Mouse (Mus musculus) left cerebral cortex, adult 18-20 months (tissue): Measurements from ENCODE around the gene Fkbp9. TPM values are rescaled to one million over a fixed set of nuclear protein-coding genes. Genes with fewer than 3 reads are reported as not detected.
"Not testable (repeated sequence)": the region's sequence is repeated elsewhere in the genome, so short reads cannot be mapped to it uniquely, and the experiment has no call there.

ENCODE experiments used
- DNase-seq, 2 experiments: peaks; one replicate each; pipeline ENCODE4 v3.0.0; 2021 to 2022; ENCODE audit warnings: low spot score in 2 of 2, mixed read lengths in 1 of 2
- total RNA-seq, 2 experiments: library from RNA; stranded (reverse); gene quantifications; 2 replicates each; pipeline ENCODE4 v1.2.3; 2021

Gene Fkbp9
- total RNA-seq, 2 experiments from 2014 or later, result 26.8 to 31.4 TPM

DNA sequence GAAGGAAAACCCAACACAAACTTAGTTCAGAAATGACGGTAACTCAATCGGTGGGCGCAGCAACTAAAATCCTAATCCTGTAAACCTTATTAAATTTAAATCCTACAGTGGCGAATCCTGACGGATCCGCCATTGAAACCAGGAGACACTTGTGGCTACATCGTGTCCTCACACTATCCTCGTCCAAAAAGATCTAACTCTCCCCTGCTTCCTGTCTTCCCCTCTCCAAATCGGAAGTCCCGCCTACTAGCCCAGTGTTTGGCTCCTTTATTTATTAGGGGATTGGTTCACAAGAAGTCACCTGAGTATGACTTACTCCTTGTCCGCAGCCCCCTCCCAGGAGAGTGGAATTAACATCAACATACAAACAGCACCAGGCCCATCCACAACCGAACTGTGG, 5.3 kb downstream of the Fkbp9 start:
- DNase-seq, result no peak

DNA sequence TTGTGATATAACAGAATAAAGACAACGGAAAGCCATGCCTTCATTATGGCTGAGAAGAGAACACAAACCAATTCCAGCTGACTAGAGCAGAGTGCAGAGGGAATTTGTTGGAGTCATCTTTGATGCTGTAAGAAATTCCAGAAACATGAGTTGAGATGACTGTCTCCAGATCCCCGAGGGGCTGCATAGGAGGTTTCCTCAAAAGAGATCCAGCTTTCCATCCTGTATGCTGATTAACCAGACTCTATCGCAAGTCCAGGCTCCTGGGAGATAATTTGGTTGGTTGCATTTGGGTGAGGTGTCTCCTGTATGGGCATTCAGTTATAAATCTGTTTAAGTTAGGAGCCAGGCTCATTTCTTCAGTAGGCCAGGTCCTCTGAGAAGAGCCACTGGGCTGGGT, 5.8 kb downstream of the Fkbp9 start:
- no peak for DNase-seq

DNA sequence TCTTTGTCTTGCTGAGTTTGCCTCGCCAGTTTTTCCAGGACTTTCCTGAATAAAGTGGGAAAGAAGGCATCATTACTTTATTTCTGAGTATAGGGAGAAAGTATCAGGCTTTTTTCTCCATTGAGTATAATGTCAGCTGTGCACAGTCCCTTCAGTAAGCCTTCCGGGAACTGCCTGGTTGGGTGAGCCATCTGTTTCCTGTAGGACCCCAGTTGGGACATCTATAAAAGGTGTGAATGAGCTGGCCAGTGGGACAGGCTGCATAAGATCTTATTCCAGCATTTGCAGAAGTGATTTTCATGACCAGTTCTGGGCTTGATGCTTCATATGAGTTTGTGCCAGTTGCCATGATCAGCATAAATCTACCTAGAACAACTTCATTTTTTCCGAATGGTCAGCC, 11.4 kb downstream of the Fkbp9 start:
- no peak for DNase-seq

DNA sequence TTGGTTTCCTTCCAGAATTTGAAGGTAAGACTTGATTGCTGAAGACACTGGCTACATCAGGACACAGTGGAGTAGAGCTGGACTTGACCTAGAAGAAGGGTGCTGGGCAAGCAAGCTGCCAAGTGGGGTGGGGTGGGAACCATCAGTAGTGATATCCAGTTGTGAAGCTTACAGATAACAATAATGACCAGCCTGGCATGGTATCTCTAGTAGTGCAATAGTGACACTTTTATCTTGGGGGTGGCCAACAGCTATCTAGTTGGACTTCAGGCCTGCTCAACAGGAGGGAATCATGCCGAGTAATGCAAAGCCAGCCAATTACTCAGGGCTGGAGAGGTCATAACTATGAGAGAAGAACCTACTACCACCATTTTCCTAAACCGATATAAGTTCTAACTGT, 12.5 kb downstream of the Fkbp9 start:
- DNase-seq, result no peak

DNA sequence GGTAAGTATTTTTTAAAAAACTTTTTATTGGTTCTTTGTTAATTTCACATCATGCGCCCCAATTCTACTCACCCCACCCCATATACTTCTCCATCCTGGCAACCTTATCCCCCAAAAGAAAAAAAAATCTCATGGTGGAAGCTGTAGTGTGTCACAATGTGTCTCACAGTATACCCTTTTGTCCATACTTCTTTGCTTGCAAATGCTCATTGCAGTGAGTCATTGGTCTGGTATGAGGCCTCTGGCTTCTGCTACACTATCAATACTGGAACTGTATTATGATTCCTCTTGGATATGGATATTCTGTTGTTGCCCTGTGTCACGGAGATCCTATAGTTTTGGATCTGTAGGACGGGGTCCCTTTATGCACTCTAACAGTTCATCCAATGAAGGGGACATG, 17.1 kb downstream of the Fkbp9 start:
- DNase-seq, result no peak

DNA sequence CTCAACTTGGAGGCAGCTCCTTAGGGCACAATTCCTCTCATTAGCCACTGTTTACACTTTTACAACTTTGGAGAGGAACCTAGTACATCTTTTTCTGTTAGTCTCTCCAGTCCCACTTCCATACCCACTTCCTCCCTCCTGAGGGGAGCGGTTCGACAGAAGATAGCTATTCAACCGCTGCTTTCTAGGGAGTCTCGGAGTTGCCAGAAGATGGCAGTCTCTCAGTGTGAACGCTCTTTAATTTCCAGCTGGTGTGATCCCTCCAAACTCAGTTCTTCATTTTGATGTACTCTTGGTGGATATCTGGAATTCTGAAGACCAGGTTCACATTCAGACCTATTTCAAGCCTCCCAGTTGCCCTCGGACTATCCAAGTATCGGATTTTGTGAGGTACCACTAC, 18.5 kb downstream of the Fkbp9 start:
- peak; percentile 5 to 20 for DNase-seq

DNA sequence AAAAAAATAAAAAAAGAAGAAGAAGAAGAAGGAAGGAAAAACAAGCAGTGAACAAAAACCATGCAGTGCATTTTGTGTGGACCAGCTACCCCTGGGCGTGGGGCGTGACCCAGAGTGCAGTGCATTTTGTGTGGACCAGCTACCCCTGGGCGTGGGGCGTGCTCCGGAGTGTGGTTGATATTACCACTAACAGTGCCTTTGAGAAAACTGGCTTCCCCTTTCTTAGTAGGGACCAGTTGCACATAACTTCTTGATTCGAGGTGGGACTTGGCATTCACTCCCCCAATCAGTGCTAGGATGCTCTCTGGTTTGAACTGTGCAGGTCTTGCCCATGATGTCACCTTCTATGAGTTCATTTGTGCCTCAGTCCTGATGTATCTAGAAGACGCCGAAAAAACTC, 22.9 kb downstream of the Fkbp9 start:
- no peak for DNase-seq

DNA sequence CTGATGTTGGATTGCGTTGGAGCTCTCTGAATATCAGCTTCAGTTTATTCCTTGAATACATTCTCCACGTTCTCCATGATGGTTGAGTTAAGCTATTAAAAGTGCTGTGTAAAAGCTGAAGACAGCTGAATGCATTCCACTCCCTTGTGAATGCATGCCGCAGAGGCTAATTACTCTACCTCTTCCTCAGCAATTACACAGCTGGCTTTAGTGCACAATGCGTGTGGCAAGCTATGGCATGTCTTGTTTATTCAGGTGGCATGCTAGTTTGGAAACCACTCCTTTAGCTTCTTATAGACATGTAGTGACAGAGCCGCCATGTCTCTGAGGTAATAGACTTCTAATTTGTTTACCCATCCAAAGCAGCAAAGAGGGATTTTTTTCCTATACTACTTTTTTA, 24.9 kb downstream of the Fkbp9 start:
- DNase-seq, result no peak

DNA sequence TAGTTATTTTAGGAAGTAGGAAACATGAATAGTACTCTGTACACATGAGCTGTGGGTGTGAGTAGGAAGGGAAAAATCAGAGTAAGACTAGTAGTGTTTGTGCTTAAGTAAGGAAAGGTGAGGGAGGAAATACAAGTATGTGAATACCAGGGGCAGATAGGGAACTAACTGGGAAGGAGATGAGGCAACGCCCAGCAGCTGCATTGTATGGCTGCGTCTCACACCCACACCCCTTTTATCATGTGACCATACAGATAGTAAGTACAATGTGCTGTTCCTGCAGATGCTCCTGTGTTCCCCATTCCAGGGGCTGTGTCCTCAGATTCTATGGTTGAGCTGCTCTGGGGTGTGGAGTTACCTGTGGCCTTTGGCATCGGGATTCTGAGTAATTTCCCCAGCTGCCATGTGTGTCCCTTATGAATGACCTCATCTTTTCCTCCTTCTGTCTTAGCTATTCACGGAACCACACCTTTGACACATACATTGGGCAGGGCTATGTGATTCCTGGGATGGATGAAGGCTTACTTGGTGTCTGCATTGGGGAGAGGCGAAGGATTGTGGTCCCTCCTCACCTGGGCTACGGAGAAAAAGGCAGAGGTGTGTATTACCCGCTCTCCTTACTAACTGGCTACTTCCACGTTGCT, 28.5 kb downstream of the Fkbp9 start:
- DNase-seq, result no peak

DNA sequence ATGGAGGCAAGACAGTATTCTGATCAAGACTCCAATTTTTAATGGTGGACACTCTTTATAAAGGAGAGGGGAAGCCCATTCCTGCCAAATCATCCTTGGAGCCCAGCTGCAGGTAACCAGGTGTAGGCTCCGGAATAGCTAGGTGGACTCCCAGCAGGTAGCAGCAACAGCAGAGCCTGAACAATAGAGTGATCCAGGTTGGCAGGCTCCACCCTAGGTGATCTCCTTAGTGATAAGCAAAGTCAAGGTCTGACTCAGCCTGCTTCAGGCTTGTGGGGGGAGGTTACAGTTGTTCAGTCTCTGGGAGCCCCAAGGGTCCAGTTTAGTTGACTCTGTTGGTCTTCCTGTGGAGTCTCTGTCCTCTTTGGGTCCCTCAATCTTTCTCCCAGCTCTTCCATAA, 35.0 kb downstream of the Fkbp9 start:
- not testable (repeated sequence) for DNase-seq

DNA sequence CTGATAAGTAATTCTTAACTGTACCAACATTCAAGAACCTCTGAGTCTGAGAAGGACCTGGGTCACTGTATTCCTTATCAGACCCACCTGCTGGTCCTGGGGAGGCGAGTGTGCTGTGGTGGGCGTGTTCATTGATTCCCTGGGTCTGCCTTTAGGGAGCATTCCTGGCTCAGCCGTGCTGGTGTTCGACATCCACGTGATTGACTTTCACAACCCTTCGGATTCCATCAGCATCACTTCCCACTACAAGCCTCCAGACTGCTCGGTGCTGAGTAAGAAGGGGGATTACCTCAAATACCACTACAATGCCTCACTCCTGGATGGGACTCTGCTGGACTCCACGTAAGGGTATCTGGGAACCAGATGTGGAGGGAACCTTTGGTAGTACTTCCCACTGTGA, 36.7 kb downstream of the Fkbp9 start:
- no peak for DNase-seq

DNA sequence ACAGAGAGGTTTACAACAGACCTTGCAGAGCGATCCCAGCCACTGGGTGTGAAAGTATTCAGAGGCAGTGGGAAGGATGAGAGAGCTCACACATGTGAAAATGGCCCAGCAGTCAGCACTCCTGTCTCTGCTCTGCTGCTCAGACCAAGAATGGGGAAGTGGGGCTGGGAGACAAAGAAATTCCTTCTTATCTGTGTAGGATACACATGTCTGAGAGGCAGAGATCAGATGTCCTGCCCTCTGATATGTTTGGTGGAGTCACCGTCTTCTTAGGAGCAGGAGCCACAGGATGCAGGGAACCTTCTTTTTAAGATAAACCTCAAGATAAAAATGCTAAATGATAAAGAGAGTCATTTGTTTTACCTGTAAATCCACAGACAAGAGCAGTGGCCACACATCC, 38.2 kb downstream of the Fkbp9 start:
- DNase-seq, result no peak

DNA sequence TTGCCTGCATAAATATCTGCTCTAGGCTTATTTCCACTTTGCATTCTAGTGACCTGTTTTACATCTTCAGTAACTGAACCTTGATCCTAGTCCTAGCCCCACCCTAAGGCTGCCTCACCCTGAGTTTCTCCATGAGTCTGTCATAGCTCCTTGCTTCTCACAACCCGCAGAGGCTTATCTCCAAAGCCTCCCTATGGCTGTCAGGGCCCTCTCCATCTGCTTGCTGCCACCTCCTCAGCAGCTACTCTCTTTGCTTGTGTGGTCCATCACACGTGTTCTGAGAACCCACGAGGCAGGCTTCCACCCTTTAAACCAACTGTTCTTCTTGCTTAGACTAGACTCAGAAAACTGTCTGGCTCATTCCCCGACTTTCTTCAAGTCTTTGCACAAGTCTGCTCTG, 45.0 kb downstream of the Fkbp9 start:
- DNase-seq, result peak in 1 of 2 experiments; percentile 49

DNA sequence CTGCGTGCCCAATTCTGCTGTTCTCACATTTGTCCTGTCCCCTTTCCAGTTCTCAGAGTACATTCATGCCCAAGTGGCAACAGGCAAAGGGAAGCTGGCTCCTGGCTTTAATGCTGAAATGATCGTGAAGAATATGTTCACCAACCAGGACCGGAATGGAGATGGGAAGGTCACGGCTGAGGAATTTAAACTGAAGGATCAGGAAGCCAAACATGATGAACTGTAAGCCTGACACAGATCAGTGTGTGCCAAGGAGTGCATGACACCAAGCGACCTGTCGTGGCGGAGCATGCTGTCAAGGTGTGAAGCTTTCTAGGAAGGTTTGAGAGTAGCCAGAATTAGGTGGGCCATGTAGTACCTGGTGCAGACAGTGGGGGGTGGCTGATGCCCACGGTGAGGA, 46.1 kb downstream of the Fkbp9 start:
- no peak for DNase-seq

DNA sequence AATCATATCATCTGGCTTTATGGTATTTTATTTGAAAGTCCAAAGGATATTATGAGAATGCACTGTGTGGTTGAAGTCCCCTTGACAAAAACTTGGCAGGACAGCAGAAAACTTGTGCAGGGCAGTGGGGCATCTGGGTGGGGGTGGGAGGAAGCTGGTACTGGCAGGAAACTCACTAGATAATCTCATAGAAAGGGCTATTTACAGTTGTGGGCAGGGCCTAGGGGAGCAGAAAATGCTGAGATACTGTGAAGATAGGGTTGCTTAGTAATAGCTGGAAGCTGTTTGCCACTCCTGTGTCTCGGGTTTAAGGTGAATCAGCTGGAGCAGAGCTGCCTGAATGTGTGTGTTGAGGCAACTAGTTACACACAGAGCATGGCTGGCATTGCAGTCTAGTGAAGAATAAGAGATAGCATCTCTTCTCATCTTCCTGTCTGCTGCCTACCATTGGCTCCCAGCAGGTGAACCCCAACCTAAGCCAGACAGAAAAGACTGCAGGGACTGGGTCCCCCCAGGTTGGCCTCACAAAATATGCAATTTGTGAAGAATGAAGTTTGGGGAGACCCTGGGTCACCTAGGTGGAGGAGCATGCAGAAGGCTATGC, 47.6 kb downstream of the Fkbp9 start:
- DNase-seq, result no peak

DNA sequence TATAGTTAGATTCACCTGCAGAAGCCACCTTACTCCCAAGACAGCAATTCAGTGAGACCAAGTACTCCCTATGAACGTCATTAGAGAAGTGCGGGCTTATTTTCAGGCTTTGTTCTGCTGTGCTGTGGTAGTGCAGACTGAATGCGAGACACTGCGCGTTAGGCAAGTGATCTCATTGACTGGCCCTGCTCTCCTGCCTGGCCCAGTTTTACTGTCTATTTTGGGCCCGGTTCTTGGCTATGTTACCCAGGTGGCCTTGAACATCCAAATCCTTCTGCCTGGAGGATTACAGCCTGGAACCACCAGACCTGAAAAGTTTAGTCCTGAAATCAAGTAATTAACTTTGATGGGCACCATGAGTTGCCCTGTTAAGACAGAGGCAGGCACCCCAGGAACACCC, 56.7 kb downstream of the Fkbp9 start:
- no peak for DNase-seq

DNA sequence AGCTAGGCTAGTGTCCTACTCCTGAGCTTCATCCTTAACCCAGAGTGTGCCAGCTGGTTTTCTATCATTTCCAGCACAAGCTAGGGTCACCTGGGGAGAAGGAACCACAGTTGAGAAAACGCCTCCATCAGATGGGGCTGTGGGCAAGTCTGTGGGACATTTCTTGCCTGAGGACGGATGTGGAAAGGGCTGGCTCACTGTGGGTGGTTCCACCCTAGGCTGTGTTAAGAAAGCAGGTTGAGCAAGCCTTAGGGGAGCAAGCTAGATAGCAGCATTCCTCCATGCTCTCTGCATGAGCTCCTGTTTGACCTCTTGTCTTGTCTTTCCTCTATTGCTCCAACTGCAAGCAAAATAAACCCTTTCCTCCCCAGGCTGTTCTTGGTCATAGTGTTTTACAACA, 58.9 kb downstream of the Fkbp9 start:
- DNase-seq, result no peak

DNA sequence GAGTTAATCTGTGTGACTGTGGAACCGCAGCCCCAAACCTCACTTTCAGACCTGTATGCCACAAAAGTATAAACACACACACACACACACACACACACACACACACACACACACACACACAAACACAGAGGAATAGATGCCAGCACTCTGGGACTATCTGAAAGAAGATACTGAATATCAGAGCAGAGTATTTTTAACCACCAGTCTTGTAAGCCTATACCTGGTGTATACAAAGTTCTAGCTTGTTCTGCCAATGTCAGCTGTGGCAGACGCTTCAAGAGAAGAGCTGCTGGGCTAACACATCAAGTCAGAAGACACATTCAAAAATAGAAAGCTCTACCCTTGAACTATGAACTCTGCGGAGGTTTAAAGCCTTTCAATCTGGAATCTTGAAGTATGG, 67.7 kb downstream of the Fkbp9 start:
- no peak for DNase-seq

DNA sequence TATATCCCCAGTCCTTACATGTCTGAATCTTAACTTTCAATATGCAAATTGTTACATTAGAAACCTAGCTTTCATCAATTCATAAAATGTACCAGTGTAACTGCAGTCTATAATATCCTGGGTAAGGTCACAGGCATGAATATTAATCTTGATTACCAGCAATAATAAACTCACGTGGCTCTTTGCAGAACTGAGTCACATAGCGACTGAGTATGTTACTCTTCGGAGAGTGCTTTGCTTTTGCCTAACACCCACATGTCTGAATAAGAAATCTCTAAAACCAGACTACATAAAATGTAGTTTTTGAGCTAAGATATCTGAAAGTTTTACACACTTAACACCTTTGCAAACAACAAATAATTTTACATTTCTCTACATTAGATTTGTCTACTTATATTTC, 69.5 kb downstream of the Fkbp9 start:
- DNase-seq, result no peak

DNA sequence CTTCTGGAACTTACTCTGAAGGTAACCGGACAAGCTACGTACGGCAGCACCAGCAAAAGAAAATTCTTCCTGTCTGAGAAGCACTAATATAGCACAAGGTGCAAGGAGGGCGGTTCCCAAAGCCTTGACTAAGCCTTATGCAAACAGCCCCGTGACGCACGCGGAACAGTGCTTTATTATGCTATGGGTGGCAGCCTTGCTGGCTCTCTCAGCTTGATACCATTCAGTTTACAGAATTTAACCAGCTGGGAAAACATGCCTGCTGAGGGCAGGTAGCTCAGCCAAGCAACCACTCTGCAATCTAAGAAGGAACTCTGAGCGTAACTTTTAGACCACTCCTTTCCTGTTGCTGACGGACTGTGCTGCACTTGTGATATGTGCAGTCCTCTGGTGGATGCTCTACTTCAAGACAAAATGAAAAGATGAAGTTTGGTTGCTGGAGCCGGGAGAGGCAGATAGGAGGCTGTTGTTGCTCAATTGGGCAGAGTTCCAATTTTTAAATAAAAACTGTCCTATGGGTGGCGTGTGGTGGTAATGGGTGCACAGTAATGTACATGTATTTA, 70.0 kb downstream of the Fkbp9 start:
- peak; percentile 43 to 53 for DNase-seq

DNA sequence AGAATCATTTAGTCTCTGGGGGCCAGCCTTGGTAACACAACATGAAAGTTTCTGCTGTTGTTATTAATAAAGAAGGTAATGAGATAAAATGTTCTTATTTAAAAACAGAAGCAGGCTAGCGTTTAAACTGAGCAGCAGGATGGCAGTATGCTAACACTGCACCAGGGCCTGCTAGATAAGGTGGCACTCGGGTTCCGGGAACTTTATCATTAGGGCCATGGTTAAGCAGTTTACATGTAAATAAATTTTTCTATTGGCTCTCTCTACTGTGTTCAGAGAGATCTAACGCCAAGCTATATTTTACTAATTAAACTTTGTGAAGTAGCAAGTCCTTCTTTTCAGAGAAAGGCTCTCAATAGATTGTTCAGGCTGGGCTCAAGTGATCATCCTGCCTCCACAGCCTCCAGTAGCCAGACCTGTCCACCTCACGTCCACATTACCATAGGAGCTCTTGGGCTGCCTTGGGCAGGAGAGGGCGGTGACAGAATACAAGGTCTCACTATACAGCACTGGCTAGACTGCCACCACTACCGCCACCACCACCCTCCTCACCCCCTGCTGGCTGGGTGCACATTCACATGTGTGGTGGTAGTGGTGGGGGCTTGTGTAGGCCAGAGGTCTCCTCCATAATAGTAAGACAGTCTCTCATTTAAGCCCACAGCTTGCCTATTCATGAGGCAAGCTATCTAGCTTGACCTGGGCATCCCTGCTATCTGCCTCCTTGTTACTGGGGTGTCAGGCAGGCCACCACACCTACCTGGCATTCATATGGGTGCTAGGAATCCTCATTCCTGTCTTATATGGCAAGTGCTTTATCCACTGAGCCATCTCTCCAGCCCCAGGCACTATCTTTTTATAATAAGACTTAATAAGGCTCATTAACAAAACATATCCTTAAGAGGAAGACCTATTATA, 71.0 kb downstream of the Fkbp9 start:
- no peak for DNase-seq

DNA sequence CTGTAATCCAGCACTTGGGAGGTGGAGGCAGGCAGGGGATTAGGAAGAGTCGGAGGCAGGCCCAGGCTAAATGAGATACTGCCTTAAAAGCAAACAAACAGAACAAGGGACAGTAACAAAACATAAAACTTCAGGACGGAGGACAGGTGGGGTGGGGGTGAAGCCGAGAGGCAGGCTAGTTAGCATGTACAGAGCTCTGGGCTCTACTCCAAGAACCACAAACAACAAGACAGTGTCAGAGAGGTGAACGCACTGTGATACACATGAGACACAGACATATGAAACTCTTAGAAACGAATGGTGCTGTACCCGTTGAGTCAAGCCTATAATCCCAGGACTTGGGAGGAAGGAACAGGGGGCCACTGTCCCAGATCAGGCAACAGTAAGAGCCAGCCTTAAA, 72.0 kb downstream of the Fkbp9 start:
- no peak for DNase-seq
